Mouse (Mus musculus) fibroblast of lung, adult 2 months (primary cell): Measurements from ENCODE around the gene Mfsd12.

Experiments used
- DNase-seq: peaks from one replicate; pipeline ENCODE4 v3.0.0-alpha.2; 2011; ENCODE audit warnings: low read depth

The Mfsd12 gene

DNA sequence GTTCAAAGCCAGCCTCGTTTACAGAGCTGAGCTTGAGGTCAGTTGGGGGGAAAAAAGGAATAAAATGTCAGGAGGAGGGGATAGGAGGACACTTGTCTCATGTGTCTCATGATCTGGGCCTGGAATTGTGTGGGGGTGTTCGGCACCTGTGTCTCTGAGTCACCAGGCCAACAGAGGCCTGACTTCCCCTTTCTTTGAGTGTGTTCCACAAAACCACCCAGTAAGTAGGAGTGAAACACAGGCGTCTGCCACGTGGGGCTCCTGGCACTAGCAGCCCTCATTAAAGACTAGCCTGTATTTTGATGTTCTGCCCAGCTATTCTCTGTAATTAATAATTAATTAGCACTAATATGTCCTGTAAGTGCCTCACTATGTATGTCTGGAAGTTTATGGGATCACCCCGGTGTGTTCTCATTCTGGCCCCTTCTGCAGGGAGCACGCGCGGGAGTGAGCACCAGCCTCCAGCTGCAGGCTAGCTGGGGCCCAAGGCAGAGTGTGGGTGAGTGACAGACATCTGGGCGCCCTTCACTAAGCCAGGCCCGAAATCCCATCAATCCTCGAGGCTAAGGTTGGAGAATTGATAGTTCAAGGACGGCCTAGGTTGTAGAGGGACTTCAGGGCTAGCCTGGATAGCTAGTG, 820 bp upstream of the Mfsd12 start:
- no peak for DNase-seq

DNA sequence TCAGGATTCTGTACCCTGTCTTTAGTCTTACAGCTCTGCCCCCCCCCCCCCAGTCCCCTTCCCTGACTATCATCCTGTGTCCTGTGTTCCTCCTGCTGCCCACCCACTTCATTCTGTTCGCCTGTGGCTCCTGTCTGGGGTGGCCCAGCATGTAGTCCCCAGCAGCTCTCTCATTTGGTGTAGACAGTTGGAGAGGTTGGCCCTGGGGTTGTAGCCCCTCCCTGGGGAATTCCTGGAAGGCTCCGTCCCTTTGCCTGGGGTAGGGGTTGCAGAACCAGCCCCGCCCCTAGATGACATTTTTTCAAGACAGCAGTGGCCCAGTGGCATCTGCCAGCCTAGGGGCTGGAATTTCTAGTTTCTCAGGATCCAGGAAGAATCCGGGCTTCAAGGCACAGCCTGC, 918 bp downstream of the Mfsd12 start:
- no peak for DNase-seq

DNA sequence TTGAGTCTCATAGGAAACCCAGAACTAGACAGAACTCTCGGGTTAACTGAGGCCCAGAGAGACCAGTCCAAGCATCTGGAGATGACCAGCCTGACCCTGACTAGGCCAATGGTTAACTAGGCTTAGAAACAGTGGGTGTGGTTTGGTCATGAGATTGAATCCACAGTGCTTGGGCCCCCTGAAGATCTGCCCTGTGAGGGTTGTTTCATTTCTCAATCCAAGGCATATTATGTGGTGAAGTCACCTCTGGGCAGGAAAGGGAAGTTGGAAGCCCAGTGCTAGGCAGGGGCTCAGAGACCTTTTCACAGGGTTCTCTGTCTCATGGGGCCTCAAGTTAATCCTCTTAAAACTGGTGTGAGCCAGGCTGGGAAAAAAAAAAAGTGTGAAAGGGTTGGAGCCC, 1.6 kb downstream of the Mfsd12 start:
- DNase-seq, result no peak

DNA sequence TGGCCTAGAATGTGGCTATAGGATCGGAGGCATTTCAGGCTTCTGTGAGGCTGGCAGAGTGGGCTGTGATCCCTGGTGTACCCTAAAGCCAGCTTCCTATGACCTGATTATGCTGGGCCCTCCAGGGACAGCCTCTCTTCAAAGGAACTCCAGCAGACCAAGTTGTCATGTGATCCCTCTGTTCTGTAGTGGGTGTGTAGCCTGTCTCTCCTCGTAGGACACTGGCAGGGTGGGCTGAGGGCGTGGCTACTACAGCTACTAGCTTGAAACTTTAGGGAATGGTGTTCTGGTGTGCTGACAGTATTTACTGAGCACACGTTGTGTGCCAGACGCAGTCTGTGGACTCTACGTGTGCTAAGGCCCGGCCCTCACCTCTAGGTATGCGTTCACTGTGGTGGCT, 3.4 kb downstream of the Mfsd12 start:
- DNase-seq, result no peak

DNA sequence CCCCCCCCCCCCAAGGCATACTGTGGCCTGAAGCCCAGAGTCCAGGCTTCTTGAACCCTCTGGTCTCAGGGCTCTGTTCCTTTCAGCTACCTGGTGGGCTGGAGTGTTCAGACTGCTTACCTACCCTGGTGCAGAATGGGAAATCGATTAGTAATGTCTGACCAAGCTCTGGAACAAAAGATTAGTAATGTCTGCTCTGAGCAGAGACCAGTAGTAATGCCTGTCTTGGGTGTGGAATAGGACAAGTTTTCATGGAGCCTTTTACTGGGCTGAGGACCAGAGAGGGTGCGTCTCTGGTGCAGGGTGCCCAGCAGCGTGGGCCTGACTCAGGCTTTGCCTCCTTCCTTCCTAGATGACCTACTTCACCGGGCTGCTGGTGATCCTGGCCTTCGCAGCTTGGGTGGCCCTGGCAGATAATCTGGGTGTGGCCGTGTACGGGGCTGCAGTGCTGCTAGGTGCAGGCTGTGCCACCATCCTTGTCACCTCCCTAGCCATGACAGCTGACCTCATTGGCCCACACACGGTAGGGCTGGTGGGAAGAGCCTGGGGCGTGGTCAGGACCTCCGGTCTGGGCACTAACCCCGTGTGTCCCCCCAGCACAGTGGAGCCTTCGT, 5.2 kb downstream of the Mfsd12 start:
- no peak for DNase-seq

DNA sequence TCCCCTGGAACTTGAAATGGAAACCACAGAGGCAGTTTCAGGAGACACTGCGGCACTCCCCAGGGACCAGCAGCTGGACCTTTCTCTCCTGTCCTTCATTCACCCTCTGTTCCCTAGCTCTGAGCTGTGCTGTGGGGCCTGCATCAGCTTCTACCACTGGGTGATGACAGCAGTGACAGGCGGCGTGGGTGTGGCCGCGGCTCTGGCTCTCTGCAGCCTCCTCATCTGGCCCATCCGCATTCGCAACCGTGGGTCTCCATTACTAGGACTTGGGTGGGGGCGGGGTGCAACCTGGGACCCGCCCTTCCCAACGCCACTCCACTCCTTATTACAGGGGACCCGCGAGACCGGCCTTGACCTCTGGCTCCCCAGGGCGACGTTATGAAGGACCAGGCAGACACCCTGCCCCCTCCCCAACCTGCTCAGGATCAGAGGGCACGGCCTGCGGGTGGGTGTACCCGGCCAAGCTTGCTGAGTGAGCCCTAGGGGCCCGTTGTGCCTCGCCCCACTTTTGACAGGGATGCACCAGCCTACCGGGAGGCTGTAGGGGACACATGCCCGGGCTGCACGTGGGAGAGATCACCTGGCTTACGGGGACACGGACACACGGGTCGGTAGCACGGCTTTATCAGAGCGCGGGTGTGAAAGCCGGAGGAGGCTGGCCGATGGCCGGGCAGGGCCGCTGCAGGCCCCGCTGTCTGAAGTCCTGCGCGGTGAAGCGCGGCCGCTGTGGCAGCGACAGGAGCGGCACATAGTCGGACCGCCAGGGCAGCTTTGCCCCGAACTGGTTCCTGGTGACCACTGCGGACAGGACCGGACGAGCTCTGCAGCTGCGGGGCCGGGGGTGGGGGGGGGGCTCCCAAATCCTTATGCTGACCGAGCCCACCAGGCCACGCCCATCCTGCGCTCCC, 6.4 kb downstream of the Mfsd12 start:
- no peak for DNase-seq

DNA sequence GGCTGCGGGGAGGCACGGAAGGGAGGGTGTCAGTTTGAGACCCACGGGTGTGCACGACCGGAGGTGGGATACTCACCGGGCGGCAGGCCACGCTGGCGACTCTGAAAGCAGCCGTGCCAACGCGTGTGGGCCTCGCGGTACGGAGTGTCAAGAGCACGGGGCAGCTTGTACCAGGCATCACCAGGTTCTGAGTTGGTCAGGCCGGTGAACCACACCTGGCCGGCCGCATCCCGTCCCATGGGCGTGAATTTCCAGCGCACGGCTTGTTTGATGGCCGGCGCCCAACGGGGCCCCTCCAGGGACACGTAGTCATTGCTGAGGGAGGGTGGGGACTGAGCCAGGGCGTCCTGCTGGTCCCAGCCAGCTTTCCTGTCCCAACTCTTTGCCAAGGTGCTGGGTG, 7.4 kb downstream of the Mfsd12 start:
- no peak for DNase-seq

DNA sequence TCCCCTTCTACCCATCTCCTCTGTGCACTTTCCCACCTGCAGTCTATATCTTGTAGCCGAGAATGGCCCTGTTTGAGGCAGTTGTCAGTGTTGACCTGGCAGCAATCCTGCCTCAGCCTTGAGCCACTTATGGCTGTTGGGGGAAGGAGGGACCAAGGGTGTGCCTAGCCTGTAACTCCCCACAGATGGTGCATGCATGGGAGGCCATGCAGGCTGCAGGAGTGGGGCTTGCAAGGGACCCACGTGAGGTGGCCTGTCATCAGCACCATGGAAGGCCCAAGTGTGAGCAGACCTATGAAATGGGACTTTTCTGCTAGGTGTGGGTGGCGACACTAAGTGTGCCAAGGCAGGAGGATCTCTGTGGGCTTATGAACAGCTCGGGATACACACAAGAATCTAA, 7.8 kb downstream of the Mfsd12 start:
- no peak for DNase-seq

DNA sequence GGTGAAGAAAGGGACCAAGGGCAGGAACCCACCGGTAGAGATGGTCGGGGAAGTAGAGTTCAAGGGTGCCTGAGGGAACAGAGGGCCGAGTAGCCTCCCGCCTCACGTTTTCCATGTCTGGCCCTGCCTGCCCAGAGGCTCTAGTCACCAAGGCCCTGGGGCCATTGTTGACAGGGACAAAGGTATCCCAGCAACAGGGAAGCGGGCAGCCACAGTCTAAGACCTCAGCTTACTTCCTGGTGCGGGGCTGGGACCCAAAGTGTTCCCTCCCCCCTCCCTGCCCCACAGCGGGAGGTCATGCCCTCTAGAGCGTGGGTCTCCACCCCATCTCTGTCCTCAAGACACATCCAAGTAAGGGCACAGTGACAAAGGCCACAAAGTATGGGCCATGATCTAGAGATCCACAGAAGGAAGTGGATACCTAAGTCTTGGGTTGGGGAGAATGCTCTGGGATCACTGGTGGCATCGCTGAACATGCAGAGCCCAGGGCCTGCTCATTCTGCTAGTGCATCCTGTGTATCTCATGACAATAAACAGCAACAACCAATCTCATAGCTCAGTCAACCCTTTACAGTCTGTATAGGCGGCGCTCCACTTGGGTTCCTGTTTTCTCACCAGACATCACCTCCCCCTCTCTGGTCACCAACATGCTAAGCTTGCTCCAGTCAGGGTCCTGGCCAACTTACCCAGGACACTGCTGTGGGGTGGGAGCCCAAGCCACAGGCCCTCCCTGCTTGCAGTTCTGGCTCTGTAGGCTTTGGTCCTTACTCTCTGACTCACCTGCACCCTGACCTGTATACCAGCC, 8.6 kb downstream of the Mfsd12 start, which contains the start of gene 4930404N11Rik:
Gene 4930404N11Rik, minus strand, starts transcription at position 145 of the 805 bp plus-strand sequence.
- no peak for DNase-seq

DNA sequence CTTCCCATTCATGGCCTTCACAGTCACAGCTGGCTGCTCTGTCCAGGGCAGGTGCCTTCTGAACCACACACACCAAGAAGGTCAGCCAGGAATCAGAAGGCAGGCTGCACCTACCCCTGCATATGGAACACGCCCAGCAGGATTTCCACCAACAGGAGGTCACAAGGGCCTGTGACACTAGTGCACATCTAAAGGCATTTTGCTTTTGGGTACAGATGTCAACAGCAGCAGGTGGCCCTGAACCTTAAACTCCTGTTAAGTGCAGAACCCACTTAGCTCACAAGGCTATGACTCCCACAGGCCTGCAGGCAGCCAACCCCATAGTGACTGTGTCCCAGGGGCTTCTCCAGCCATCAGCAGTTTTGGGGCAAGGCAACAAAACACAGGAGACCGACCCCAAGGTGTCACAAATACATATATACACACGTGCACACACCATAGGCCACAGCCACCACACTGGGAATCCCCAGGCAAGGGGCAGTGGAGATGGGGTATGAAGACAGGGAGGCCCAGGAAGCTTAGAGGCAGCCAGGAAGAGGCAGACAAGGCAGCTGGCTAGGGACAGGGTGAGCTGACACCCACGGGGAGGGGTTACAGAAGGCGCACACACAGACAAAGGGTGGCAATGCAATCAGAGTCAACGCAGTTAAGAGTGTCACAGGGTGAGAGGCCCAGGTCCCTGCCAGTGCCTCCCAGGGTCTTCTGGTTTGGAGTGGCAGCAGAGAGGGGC, 9.4 kb downstream of the Mfsd12 start:
- DNase-seq, result no peak

DNA sequence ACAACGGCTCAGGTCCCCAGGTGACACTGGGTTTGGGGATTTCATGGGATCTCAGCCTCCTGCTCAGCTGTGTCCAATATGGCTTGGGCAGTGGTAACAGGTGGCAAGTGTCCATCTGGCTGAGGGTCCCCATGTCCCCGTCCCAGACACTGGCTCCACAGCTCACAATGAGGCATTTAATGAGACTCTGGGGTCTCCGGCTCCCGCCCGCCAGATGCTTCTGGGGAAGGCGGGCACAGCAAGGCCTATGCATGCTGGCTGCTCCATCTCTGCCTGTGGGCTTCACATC, 9.9 kb downstream of the Mfsd12 start:
- no peak for DNase-seq

DNA sequence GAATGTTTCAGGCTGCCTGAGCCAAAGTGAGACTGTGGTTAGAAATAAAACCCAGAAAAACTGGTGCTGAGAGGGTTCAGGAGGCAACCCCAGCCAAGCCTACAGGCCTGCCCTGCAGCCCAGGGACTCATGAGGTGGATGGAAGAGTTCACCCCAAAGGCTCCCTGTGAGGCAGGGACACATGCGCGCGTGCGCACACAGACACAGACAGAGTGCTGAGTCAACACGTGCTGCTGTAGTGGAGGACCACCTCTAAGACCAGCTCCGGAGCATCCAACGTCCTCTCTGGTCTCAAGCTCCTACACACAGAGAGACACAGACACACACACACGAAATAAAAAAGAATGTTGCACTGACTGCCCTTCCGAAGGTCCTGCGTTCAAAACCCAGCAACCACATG, 18.0 kb downstream of the Mfsd12 start:
- no peak for DNase-seq

DNA sequence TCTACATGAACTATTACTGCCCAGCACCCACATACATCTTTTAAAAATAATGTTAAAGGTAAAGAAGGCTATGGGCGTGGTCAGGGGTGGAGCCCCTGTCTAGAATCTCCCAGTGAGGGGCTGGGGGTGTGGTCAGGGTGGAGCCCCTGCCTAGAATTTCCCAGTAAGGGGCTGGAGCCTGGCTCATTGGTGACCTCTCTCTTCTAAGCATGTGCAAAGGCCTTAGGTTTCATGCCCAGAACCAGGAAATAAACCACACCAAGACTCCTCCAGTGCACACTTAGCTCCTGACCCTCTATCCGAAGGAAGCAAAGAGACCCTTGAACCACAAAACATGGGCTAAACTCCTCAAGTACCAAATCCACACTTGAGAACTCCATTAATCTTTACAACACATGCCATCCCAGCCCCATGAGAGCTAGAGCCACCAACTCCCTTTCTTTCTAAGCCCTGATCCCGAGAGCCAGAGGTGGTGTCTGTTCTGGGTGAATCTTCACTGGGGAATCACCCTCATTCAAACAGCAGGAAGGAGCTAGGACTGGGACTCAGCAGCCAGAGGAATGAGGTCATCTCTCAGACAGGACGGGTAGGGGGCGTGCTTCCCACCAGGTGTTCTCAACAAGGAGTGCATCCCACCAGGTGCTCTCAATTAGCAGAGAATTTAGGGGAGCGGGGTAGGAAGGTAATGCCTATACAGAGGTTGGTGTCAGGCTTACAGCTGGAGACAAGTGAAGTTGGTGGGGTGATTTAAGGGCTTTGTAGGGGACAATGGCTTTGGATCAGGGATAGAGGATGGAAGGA, 19.5 kb downstream of the Mfsd12 start:
- DNase-seq, result no peak

DNA sequence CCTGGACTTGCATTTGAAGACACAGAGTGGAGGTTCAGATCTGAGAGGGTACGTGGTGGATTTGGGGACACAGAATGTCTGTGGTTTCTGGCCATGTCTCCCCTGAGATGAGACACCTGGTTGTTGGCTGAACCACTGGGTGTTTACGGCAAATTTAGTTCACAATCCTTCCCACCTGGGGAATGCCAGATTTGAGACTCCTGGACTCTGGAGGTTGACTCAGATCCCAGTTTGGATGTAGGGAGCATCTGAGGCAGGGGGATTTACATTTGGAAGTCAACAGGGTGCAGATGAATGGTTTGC, 20.0 kb downstream of the Mfsd12 start:
- no peak for DNase-seq

DNA sequence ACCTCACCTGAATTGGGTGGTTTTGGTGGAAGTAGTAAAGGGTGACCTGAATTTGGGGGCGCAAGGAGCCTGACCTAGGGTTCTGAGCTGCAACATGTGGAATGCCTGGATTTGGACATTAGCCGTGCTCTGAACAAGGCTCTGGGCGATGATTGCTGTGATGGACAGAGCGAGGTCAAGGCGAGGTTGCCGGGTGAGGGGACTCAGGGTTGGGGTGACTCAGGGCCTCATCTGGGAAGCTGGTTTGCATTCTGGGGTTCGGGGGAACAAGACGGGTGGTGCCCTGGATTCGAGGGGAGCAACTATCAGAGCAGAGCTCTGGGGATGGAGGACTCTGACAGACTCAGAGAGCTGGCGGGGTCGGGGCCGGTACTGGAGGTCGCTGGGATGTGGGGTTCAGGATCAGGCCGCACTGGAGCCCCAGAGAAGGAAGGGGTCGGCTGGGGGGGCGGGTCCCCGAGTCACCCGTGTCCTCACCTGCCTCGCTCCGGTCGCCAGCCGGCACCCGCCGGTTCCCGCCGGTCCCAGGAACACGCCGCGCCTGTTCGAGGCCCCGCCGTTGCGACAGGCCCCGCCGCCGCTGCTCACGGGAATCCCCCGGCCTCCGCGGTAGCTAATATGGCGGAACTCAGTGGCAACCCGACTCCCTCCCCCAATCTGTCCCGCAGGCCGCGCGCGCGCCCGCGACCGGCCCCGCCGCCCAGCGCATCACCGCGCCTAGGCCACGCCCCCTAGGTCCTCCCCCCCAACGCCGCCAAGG, 20.7 kb downstream of the Mfsd12 start, which contains the start of gene Fzr1:
Gene Fzr1, minus strand, starts transcription at position 724 of the 760 bp plus-strand sequence.
- no peak for DNase-seq

DNA sequence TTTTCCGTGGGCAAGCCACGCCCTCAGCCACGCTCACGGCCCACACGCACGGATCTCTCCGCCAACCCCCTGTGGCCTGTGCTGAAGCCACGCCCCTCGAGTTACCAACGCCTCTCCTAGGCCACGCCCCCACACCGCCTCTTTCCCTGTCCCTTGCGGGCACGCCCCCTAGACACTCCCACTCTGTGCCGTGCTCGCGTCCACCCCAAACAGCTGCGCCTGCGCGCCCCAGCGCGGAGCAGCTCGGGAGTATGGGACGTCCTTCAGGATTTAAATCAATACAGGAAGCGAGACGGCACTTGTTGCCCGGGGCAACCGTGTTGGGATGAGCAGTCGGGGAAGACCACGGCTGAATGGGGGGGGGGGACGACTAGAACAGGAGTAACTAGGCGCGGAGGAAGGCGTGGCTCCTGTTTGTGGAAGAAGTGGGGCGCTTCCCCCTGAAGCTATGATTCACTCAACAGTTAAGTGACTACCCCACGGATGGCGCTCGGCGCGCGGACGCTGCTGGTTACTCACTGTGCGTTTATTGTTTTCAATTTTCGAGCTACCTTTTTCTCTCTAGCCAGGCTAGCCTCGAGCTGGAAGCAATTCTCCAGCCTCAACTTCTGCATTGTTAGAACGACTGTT, 21.4 kb downstream of the Mfsd12 start:
- peak; percentile 99 for DNase-seq

DNA sequence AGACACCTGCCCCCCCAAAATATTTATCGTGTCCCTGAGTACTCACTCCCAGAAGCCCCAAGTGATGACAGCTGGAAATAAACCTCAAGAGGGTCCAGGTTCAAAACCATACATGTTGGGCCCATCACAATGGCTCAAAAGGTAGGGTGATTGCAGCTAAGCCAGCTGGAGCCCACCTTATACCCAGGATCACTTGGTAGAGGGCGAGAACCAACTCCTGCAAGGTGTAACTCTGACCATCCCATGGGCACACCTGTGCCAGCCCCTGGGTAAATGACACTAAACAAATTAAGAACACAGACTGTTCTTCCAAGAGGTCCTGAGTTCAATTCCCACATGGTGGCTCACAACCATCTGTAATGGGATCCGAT, 21.9 kb downstream of the Mfsd12 start:
- no peak for DNase-seq

DNA sequence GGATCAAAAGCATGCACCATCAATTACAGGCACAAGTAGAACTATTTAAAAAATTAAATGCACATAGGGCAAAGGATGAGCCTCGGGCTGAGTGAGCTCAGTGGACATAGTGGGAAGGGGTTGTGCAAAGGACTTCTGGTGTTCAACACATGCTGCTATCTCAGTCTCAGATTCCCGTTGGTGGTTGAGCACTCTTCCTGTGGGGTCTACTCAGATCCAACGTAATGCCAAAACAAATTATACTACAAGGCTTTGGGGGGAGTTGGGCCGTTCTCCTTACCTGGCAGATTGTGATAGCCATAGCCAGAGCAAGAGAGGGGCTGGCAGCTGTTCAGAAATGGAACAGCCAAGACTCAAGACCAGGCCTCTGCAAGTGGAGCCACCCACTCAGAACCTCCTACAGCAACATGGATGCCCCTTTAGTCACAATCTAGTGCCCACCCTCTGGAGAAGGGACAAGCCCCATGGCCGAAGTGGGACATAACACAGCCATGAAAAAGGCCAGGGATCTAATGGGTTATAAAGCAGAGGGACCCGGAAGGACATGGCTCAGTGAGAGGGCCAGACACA, 22.6 kb downstream of the Mfsd12 start:
- DNase-seq, result no peak

DNA sequence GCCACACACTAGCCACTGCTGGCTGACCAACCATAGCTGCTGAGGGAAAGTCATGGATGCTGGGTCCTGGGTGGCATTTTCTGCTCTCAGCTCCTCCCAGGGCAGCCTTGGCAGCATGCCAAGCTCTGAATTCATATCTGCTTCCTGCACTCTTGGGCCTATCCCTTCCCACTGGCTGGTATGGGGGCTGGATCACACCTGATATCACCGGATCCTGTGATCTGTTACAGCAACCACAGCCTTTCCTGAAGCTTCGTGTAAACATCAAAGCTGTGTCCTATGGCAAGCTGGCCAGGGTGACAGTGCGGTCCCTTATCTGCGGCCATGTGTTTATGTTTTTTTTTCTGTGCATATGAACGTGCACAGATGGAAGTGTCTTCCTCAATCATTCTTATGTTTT, 24.7 kb downstream of the Mfsd12 start:
- no peak for DNase-seq
